Mouse (Mus musculus) neural tube, embryonic 10.5 days (tissue): ENCODE measurements around the gene Lztfl1.
"Not testable (repeated sequence)": the region's sequence is repeated elsewhere in the genome, so short reads cannot be mapped to it uniquely, and the experiment has no call there.

Experiments
- DNase-seq: peaks from one replicate; pipeline ENCODE4 v3.0.0-alpha.2; 2017; ENCODE audit warnings: low spot score; ENCODE audit errors: extremely low spot score

Lztfl1 gene

GRCm38 (mm10) chr9:123717186-123718008 is at the start of gene Lztfl1:
TSS of gene Lztfl1 (minus strand) at chr9:123717697.
- peak; percentile 94 for DNase-seq

GRCm38 (mm10) chr9:123766996-123767395 is 49.5 kb upstream of the Lztfl1 start:
- no peak for DNase-seq

- no peak for DNase-seq
Observed at GRCm38 (mm10) chr9:123763771-123764170, 46.3 kb upstream of the Lztfl1 start.

- DNase-seq, result no peak
Observed at GRCm38 (mm10) chr9:123762886-123763285, 45.4 kb upstream of the Lztfl1 start.

GRCm38 (mm10) chr9:123760806-123761205 is 43.3 kb upstream of the Lztfl1 start:
- no peak for DNase-seq

GRCm38 (mm10) chr9:123758645-123759044 is 41.1 kb upstream of the Lztfl1 start:
- DNase-seq, result no peak

- no peak for DNase-seq
Observed at GRCm38 (mm10) chr9:123758156-123758555, 40.7 kb upstream of the Lztfl1 start.

GRCm38 (mm10) chr9:123757326-123757725 is 39.8 kb upstream of the Lztfl1 start:
- DNase-seq, result no peak

GRCm38 (mm10) chr9:123756752-123757151 is 39.3 kb upstream of the Lztfl1 start:
- DNase-seq, result no peak

- no peak for DNase-seq
Observed at GRCm38 (mm10) chr9:123754333-123754732, 36.8 kb upstream of the Lztfl1 start.

GRCm38 (mm10) chr9:123749687-123750086 is 32.2 kb upstream of the Lztfl1 start:
- DNase-seq, result not testable (repeated sequence)

- DNase-seq, result no peak
Observed at GRCm38 (mm10) chr9:123740799-123741198, 23.3 kb upstream of the Lztfl1 start.

- no peak for DNase-seq
Observed at GRCm38 (mm10) chr9:123734133-123734532, 16.6 kb upstream of the Lztfl1 start.

- no peak for DNase-seq
Observed at GRCm38 (mm10) chr9:123731271-123731670, 13.8 kb upstream of the Lztfl1 start.

GRCm38 (mm10) chr9:123722737-123723493 is 5.4 kb upstream of the Lztfl1 start:
- no peak for DNase-seq

GRCm38 (mm10) chr9:123716301-123716700 is 1.2 kb downstream of the Lztfl1 start:
- DNase-seq, result no peak

GRCm38 (mm10) chr9:123713111-123713510 is 4.4 kb downstream of the Lztfl1 start:
- DNase-seq, result no peak

GRCm38 (mm10) chr9:123709226-123709625 is 8.3 kb downstream of the Lztfl1 start:
- DNase-seq, result no peak

- no peak for DNase-seq
Observed at GRCm38 (mm10) chr9:123701822-123702221, 15.7 kb downstream of the Lztfl1 start.

GRCm38 (mm10) chr9:123695634-123696302 is 21.7 kb downstream of the Lztfl1 start:
- DNase-seq, result no peak

- no peak for DNase-seq
Observed at GRCm38 (mm10) chr9:123688227-123688626, 29.3 kb downstream of the Lztfl1 start.

- DNase-seq, result no peak
Observed at GRCm38 (mm10) chr9:123686206-123686605, 31.3 kb downstream of the Lztfl1 start.
